Mouse (Mus musculus) testis, adult 2 months (tissue): ENCODE measurements around the gene Prpf4.

Experiments
- CTCF ChIP-seq: fragments of 200-500 bp; IDR thresholded peaks from 2 replicates; pipeline ENCODE4 v1.5.1; 2012; ENCODE audit warnings: low read depth, mild to moderate bottlenecking, inconsistent platforms, low read length, moderate library complexity; ENCODE audit not compliant: control insufficient read depth, insufficient read depth, insufficient replicate concordance
- POLR2A ChIP-seq: fragments of 200-500 bp; IDR thresholded peaks from 2 replicates; pipeline ENCODE4 v1.6.1; 2012; ENCODE audit warnings: low read depth, mild to moderate bottlenecking, inconsistent platforms, low read length, moderate library complexity; ENCODE audit not compliant: control insufficient read depth

GRCm38 (mm10) chr4:62410325-62410724, 1.7 kb downstream of the Prpf4 start:
- no peak for TF ChIP-seq CTCF
- TF ChIP-seq POLR2A = no peak
